Mouse (Mus musculus): ENCODE data around the gene Hist1h1c. TPM values are rescaled to one million over a fixed set of nuclear protein-coding genes. Genes with fewer than 3 reads are reported as not detected.

Hist1h1c gene
- total RNA-seq, 2 experiments from 2014 or later = 64.6 to 74.5 TPM

DNA sequence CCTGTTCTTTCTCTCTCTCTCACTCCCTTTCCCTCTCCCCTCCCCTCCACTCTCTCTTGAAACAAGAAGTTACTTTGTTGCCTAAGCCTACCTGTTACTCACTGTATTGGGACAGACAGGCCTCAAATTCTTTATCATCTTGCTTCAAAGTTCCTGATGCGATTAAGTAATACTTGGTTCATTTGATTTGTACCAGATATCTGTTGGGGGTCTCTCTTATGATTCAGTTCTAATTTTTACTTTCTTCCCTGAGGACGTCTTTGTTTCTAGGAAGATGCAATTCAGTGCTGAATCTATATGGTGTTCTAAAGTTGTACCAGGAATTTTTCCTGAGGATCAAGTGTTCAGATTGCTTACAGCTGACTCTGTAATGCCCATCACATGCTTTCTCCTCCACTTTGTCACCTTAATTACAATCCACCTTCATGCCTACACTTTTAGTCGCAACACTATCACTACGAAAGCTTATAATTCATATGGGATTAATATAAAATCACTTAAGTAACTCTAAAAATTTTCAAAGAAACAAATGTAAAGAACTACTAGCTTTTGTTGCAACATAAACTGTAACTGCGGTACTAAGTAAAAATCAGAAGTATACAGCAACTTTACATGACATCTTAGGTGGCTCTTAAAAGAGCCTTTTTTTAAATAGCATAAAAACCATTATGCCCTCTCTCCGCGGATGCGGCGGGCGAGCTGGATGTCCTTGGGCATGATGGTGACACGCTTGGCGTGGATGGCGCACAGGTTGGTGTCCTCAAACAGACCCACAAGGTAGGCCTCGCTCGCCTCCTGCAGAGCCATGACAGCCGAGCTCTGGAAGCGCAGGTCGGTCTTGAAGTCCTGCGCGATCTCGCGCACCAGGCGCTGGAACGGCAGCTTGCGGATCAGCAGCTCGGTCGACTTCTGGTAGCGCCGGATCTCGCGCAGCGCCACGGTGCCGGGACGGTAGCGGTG lies 6.1 kb downstream of the Hist1h1c start:
- DNase-seq (ENCODE audit: low spot score in 2 of 2) = no peak

DNA sequence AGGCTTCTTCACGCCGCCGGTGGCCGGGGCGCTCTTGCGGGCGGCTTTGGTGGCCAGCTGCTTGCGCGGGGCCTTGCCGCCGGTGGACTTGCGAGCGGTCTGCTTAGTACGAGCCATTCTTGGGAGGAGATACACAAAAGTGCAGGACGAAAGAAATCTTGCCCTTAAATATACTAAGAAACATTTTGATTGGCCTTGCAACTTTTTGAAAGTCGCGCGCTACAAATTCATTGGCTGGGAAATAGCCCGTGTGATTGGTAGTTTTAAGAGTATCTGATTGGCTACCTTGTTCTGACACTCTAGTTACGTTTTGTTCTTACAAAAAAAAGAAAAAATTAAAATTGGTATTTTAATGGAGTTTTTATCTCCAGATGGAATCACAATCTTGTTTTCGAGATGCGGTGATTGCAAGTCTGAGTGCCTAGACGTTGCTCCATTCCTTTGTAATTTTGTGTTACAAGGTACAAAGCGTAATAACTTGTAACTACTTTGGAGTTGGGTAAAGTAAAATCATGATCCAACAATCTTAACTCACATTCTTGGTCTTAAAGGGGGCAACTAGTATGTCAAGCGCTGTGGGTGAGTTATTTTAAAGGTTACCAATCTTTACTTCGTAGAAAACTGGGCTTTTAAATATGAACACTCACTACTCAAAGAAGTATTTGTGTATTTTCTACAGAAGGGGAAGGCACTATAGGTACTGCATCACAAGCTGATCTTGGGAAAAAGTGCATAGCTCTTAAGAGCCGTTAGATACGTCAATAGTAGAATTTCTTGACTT lies 7.0 kb downstream of the Hist1h1c start, which contains the start of gene Hist1h3c:
TSS of gene Hist1h3c (minus strand) at position 222 of the 781 bp plus-strand sequence.
- DNase-seq (ENCODE audit: low spot score in 2 of 2) = peak; percentile 79 to 92

DNA sequence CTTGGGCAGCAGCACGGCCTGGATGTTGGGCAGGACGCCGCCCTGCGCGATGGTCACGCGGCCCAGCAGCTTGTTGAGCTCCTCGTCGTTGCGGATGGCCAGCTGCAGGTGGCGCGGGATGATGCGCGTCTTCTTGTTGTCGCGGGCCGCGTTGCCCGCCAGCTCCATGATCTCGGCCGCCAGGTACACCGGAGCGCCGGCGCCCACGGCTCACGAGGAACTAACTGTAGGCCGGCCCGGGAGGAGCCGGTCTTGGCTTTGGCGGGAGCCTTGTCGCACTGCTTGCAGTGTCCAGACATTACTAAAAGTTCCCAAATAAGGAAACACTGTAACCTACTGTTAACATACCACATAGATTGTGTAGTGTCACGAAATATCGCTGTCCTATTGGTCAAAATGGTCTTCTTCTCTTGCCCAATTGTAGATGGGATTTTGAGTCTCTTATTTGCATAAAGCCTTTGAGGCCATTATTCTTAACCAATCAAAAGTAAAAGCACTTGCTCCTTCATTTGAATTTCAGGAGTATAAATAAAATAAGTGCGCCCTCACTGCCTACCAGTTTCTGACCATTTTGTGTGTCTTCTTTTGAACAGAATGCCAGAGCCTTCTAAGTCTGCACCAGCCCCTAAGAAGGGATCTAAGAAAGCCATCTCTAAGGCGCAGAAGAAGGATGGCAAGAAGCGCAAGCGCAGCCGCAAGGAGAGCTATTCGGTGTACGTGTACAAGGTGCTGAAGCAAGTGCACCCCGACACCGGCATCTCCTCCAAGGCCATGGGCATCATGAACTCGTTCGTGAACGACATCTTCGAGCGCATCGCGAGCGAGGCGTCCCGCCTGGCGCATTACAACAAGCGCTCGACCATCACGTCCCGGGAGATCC lies 7.8 kb downstream of the Hist1h1c start, which contains the start of gene Hist1h2bb:
TSS of gene Hist1h2bb (plus strand) at position 534 of the 880 bp plus-strand sequence.
- peak; percentile 74 to 92 for DNase-seq (ENCODE audit: low spot score in 2 of 2)

DNA sequence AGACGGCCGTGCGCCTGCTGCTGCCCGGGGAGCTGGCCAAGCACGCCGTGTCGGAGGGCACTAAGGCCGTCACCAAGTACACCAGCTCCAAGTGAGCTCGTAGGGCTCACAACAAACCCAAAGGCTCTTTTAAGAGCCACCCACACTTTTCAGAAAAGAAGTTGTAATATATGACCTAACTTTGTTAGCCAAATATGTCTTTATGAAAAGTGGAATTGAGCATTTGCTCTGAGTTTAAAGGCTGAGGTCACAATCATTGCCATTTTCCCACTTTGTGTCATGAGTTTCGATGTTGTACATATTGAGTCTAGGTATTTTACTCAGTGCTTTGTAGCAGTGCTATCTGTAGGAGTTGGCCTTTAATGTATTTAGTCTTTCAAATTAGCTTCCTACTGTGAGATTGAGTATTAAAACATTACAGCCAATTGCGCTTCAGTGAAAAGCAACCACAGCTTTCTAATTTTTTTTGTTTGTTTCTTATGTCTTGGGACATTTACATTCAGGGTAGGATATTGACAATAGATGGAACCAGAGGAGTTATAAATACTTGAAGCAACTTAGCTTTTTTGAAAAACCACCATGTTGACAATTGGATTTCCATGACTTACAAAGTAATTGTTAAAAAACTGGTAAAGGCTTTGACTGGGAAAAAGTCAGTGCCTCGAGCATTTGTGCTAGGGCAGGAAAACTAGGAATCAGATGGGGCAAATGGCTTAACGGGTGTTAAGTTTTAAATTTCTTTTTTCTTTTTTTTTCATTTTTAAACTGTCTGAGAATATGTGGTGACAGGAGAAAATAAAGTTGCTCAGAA lies 8.7 kb downstream of the Hist1h1c start:
- no peak for DNase-seq (ENCODE audit: low spot score in 2 of 2)

DNA sequence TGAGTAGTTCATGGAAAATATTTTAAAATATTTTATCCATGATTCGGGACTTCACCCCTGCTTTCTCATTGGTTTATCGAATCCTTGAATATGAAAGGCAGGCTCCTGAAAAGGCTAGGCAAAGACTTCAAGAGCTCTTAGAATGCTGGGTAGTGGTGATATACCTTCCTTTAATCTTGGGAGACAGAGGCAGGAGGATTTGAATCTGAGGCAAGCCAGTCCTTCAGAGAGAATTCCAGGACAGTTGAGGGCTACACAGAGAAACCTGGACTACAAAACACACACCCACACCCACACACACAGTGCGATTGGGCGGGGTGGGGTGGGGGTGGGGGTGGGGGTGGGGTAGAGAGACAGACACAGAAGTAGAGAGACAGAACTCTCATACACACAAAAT lies 9.3 kb downstream of the Hist1h1c start:
- DNase-seq (ENCODE audit: low spot score in 2 of 2) = no peak

DNA sequence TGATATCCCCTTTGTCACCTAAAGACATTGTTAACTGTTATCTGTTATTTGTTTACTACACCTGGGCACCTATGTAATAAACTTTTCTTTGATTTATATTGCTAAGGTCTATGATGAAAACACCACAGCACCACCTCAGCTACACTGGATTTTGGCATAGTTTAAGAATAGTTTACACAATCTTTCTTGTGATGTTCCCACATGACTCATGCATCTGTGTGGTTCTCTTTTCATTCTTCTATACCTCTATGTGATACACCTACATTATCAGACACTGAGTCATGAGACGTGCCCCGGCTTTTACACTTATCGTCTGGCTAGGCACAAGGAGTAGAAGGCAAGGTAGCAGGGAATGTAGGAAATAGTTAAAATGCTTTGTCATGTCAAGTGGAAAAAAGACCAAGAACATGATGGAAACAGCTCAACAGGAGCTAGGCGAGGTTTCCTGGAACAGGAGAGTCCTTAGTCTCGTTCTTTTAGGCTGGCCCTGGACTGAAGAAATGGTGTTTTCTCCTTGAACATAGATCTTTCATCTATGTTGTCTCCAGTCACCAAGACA lies 11.0 kb downstream of the Hist1h1c start:
- no peak for DNase-seq (ENCODE audit: low spot score in 2 of 2)

DNA sequence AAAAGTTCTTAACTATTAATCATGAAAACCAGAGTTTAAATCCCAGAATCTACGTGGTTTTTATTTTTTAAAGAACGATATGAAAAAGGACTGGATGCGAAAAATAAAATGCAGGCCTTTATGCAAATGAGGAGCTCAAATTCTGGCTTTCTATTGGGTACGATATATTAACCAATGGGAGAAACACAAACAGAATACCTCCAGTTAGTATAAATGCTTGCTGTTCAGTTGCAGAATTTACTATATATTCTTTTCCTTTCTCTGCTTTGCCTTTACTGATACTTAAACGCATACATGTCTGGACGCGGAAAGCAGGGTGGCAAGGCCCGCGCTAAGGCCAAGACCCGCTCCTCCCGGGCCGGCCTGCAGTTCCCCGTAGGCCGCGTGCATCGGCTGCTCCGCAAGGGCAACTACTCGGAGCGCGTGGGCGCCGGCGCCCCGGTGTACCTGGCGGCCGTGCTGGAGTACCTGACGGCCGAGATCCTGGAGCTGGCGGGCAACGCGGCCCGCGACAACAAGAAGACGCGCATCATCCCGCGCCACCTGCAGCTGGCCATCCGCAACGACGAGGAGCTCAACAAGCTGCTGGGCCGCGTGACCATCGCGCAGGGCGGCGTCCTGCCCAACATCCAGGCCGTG lies 12.3 kb downstream of the Hist1h1c start, which contains the start of gene Hist1h2ab:
TSS of gene Hist1h2ab (plus strand) at position 288 of the 639 bp plus-strand sequence.
- DNase-seq (ENCODE audit: low spot score in 2 of 2) = peak; percentile 41 to 73

DNA sequence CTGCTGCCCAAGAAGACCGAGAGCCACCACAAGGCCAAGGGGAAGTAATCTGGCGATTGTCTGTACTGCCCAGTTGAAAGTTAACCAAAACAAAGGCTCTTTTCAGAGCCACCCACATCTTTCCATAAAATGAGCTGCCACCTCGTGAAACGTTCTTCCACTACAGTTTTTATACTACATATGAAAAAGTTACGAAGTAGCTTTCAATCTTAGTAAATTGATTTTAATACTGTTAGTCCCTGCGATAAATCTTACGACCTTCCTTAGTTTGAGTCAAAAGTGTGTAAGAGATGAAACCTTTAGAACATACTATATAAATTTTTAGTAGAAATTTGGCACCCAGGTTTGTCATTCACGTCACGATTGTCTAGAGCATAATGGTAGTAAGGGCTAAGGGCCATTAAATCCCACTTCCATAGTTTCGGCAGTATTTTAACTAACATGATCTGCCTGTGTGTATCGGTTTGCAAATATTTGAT lies 12.9 kb downstream of the Hist1h1c start:
- DNase-seq (ENCODE audit: low spot score in 2 of 2) = no peak

DNA sequence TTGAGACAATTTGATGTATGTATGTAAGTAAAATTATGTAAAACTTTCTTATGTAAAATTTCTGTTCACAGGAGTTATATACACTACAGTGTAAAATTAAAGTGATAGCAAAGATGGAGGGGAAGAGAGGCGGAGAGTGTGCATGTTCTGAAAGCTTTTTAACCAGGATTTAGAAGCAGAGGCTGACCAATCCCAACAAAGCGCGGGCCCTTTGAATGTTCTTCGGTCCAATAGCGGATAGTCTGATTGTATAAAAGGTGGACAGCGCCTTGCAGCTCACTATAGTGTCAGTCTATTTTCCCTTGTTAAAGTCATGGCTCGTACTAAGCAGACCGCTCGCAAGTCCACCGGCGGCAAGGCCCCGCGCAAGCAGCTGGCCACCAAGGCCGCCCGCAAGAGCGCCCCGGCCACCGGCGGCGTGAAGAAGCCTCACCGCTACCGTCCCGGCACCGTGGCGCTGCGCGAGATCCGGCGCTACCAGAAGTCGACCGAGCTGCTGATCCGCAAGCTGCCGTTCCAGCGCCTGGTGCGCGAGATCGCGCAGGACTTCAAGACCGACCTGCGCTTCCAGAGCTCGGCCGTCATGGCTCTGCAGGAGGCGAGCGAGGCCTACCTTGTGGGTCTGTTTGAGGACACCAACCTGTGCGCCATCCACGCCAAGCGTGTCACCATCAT lies 13.6 kb downstream of the Hist1h1c start, which contains the start of gene Hist1h3b:
TSS of gene Hist1h3b (plus strand) at position 201 of the 675 bp plus-strand sequence.
- peak; percentile 87 to 94 for DNase-seq (ENCODE audit: low spot score in 2 of 2)

DNA sequence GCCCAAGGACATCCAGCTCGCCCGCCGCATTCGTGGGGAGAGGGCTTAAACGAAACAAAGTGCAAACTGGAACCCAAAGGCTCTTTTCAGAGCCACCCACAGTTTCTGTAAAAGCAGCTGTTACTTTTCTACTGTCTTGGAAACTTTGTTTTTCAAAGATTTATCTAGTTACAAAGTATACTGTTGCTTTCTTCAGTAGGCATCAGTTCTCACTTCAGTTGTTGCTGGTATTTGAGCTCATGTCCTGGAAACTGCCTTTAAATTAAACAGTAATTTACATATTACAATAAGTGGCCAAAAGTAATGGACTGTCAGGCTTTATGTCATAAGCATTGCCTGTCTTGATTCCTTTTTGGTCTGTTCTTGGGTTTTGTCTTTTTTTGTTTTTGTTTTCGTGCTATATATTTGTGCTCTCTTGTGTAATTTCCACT lies 14.1 kb downstream of the Hist1h1c start:
- no peak for DNase-seq (ENCODE audit: low spot score in 2 of 2)

DNA sequence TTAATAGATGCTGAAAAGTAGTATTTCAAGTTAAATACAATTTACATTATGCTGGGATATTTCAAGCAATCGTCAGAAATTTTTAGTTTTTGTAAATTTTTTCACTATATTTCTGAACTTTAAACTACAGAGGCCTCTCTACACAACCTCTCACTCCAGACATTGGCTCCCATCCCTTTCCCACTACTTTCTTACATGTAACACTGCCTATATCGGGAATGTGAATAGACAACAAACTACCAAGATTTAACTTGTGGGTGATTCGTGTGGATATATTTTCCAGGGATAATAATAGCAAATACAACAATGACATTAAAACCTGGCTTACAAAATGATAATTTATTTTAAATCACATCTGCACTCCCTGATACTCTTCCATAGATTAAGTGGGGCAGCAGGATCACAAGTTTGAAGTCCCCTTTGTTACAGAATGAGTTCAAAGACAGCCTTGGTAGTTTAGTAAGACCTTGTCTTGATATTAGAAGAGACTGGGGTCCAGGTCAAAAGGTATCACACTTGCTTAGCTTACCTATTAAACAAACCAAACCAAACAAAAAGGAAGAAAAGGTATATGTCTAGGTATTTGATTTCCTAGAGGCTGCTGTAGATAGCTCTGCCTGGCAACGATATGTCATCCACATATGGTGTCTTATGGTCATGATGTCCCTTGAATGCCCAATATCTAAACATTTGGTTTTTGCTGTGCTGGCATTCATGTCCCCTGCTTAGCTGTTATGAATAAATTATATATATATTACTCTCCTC lies 14.9 kb downstream of the Hist1h1c start:
- no peak for DNase-seq (ENCODE audit: low spot score in 2 of 2)

DNA sequence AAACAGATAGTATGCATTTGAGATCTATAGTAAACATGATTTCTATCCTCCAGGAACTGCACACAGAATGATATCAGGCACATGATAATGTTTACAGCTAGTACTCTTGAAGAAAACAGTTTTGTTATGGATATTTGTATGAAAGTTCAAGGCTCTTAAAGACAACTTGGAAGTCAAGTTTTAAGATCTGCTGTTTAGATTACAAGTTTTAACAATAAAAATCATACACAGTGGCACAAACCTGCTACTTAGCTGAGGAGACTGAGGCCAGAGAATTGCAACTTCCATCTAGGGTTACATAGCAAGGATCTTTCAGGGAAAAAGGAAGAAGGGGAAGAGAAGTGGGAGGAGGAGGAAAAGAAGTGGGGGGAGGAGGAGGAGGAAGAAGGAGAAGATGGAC lies 16.4 kb downstream of the Hist1h1c start:
- DNase-seq (ENCODE audit: low spot score in 2 of 2) = no peak

DNA sequence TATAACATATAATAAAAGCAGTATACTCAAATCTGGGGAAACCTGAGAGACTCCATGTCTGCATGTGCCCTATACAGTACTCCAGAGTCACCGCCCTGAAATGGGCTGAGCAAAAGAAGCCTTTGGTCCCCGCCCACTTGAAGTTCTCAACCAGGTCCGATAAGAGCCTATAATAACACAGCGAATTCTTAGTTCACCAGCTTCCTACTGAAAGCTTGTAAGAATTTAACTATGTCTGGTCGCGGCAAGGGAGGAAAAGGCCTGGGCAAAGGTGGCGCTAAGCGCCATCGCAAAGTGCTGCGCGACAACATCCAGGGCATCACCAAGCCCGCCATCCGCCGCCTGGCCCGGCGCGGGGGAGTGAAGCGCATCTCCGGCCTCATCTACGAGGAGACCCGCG lies 18.2 kb downstream of the Hist1h1c start, which contains the start of gene Hist1h4b:
TSS of gene Hist1h4b (plus strand) at position 224 of the 400 bp plus-strand sequence.
- DNase-seq (ENCODE audit: low spot score in 2 of 2) = peak; percentile 72 to 92

DNA sequence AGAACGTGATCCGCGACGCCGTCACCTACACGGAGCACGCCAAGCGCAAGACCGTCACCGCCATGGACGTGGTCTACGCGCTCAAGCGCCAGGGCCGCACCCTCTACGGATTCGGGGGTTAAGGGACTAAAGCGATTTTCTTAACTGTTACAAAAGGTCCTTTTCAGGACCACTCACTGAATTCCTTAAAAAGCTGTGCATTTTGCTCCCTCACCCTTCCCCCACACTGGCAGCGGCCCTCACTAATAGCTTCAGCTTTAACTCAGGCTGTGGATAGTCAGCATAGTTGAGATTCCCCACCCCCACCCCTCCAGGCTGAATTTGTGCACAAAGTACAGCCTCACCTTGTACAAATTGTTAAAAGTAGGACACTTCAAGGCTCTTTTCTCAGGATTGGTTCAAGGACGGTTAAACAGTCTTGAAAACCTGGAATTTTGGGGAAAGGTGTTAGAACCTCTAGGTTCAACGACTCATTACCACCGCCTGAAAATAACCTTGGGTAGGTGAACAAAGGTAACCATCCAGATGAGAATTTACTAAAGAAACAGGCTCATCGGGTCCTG lies 18.7 kb downstream of the Hist1h1c start:
- DNase-seq (ENCODE audit: low spot score in 2 of 2) = no peak

DNA sequence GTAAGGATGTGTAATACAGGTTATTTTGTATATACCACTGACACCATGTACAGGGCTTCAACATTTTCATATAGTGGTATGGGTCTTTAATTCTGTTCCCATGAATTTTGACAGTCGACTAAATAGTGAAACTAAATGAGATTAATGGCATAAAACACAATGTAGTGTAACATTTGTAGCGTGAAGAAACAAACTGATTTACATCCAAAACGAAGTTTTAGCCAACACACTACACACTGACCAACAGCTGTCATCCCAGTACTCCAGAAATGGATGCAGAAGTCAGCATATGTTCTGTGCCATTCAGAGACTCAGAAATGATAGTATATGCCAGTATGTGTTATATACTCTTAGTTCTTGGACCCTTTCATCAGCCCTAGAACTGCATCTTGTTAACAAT lies 19.3 kb downstream of the Hist1h1c start:
- no peak for DNase-seq (ENCODE audit: low spot score in 2 of 2)

DNA sequence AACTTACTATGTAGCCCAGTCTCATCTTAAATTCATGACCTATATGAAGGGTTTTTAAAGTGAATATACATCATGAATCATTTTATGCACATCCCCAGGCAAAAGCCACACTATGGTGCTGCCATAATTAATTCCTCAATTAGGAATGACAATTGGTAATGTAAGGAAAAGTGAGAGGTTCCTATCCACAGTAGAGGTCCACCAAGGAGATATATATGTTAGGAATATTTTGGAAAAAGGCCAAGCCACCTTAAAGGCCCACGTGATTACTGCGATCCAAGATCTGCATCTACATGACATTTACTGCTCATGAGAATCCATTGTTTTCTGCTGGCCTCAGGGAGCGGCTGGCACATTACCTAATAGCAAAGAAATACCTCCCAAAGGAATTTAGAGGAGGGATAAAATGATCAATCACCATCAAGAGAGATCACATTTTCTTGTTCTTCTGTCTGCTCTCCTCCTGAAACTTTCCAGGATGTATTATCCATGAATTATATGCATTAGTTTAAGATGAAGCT lies 20.7 kb downstream of the Hist1h1c start:
- DNase-seq (ENCODE audit: low spot score in 2 of 2) = no peak

DNA sequence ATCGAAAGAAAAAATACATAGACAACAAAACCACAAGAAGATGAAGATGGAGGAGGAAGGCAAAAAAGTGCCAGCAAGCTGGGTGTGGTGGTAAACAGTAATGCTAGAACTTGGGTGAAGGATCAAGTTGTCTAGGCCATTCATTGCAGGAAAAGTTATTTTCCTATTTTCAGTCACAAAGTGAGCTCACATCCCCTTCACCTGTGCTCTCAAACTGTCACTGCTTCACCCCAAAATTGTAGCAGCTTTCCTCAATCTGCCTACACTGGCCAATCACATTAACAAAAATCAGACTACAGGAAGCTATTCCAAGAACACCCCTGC lies 21.3 kb downstream of the Hist1h1c start:
- no peak for DNase-seq (ENCODE audit: low spot score in 2 of 2)

All from layer of hippocampus, postnatal 14 days (tissue).